Mouse (Mus musculus): ENCODE data around the gene Khsrp. TPM values are rescaled to one million over a fixed set of nuclear protein-coding genes. Genes with fewer than 3 reads are reported as not detected.
"Not testable (repeated sequence)": the region's sequence is repeated elsewhere in the genome, so short reads cannot be mapped to it uniquely, and the experiment has no call there.

Khsrp gene
- polyA plus RNA-seq, 1 experiment, result 33.6 TPM

- peaks cover 78% of the 10 kb centered on the region for H3K27me3 ChIP-seq (ENCODE audit: control insufficient read depth)
Measured at GRCm38 (mm10) chr17:57062011-57062521, 30.7 kb upstream of the Khsrp start.

GRCm38 (mm10) chr17:57061069-57061468 lies 29.7 kb upstream of the Khsrp start:
- H3K4me1 ChIP-seq (ENCODE audit: control insufficient read depth), result peaks cover 34% of the 10 kb centered on the region
- TF ChIP-seq GATA1 (IDR thresholded peaks at IDR 0.05; ENCODE audit: low read length) (no peak), TAL1 (IDR thresholded peaks at IDR 0.05; ENCODE audit: low read length) (no peak)
- peaks cover 3% of the 10 kb centered on the region; the same call in 1 of the 2 replicates for H3K36me3 ChIP-seq (ENCODE audit: control insufficient read depth)
- H3K4me3 ChIP-seq (replicated peaks), result no peak overlapping the region
- H3K27me3 ChIP-seq (ENCODE audit: control insufficient read depth), result peaks cover 76% of the 10 kb centered on the region
- no peaks in the 10 kb centered on the region; the same call in 1 of the 2 replicates for H3K9me3 ChIP-seq (ENCODE audit: control insufficient read depth, low read length)

More at GRCm38 (mm10) chr17:57062011-57062521, 30.7 kb upstream of the Khsrp start:
- no peak for TF ChIP-seq TAL1 (IDR thresholded peaks at IDR 0.05; ENCODE audit: low read length)
- TF ChIP-seq GATA1 (IDR thresholded peaks at IDR 0.05; ENCODE audit: low read length), result no peak
- H3K4me1 ChIP-seq (ENCODE audit: control insufficient read depth), result peaks cover 44% of the 10 kb centered on the region
- H3K4me3 ChIP-seq (replicated peaks), result peak overlapping the region; percentile 48
- H3K36me3 ChIP-seq (ENCODE audit: control insufficient read depth), result peaks cover 3% of the 10 kb centered on the region; the same call in 1 of the 2 replicates
- no peaks in the 10 kb centered on the region; the same call in 1 of the 2 replicates for H3K9me3 ChIP-seq (ENCODE audit: control insufficient read depth, low read length)

DNA sequence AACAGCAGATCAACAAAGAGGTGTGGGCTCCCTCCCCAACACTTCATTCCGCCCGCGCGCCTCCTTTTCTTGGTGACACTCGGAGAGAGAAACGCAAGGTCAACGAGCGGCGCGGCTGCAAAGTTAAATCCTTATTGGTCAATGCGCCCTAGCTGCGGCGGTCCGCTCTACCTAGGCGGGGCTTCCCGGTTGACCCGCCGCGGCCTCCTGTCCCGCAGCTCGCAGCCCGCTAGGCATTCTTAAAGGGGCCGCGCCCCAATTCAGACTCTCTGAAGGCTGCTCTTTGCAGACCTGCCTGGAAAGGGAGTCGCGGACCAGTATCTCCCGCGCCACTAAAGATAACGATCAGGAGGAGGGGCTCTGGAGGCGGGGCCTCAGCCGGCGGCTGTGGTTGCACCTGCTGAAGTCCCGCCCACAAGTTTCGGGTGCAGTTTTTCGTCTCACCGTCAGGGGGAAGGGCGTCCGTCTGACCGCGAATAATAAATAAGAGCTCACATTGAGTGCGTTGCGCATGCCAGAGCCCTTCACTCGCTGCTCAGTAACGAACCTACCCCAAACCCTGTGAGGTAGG lies 29.0 kb upstream of the Khsrp start:
- Histone ChIP-seq H3K27me3 (ENCODE audit: control insufficient read depth) (peaks cover 74% of the 10 kb centered on the region), H3K36me3 (ENCODE audit: control insufficient read depth) (peaks cover 2% of the 10 kb centered on the region; the same call in 1 of the 2 replicates), H3K9me3 (ENCODE audit: control insufficient read depth, low read length) (no peaks in the 10 kb centered on the region; the same call in 1 of the 2 replicates), H3K4me3 (replicated peaks) (peak overlapping the region; percentile 63), H3K4me1 (ENCODE audit: control insufficient read depth) (peaks cover 32% of the 10 kb centered on the region)
- no peak for TF ChIP-seq TAL1 (IDR thresholded peaks at IDR 0.05; ENCODE audit: low read length)
- peak; percentile 63 for TF ChIP-seq GATA1 (IDR thresholded peaks at IDR 0.05; ENCODE audit: low read length)

GRCm38 (mm10) chr17:57059486-57059977 lies 28.2 kb upstream of the Khsrp start, which contains the start of gene Slc25a23:
Gene Slc25a23, minus strand, starts transcription at chr17:57059863.
- Histone ChIP-seq H3K4me3 (replicated peaks) (peak within 1 kb of the TSS; percentile 63), H3K4me1 (ENCODE audit: control insufficient read depth) (peaks cover 30% of the 10 kb centered on the region), H3K36me3 (ENCODE audit: control insufficient read depth) (peaks cover 3% of the 10 kb centered on the region; the same call in 1 of the 2 replicates), H3K27me3 (ENCODE audit: control insufficient read depth) (peaks cover 67% of the 10 kb centered on the region), H3K9me3 (ENCODE audit: control insufficient read depth, low read length) (no peaks in the 10 kb centered on the region; the same call in 1 of the 2 replicates)
- TF ChIP-seq GATA1 (IDR thresholded peaks at IDR 0.05; ENCODE audit: low read length) (no peak), TAL1 (IDR thresholded peaks at IDR 0.05; ENCODE audit: low read length) (no peak)

DNA sequence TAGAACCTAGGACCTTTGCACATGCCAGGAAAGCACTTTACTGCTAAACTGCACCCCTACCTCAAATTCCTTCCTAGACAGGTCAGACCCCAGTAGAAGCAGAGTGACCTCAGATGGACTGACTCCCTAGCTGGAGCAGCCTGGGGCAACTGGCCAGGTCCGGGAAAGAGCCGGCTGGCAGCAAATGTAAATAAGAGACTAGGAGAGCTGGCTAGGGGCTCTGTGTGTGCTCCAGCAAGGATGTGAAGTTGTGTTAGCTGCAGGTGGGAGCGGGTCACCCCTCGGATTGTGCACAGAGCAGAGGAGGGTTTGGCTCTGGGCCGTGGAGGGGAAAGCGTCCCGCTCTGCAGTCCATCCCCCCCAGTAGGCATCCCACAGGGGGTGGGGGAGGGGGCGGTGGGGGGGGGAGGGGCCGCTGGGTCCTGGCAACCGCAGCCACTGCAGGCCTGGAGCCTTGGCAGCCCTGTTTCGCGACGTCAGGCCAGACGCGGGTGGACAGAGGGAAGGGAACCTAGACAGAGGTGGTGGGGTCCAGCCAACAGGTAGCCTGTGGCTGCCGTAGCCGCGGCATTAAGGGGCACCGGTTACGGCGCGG lies 27.7 kb upstream of the Khsrp start, which contains the start of gene Crb3:
Gene Crb3, plus strand, starts transcription at position 215 of the 595 bp plus-strand sequence.
- no peaks in the 10 kb centered on the region; the same call in 1 of the 2 replicates for H3K9me3 ChIP-seq (ENCODE audit: control insufficient read depth, low read length)
- TF ChIP-seq TAL1 (IDR thresholded peaks at IDR 0.05; ENCODE audit: low read length), result no peak
- no peak for TF ChIP-seq GATA1 (IDR thresholded peaks at IDR 0.05; ENCODE audit: low read length)
- peaks cover 30% of the 10 kb centered on the region for H3K4me1 ChIP-seq (ENCODE audit: control insufficient read depth)
- peak within 1 kb of the TSS; percentile 63 for H3K4me3 ChIP-seq (replicated peaks)
- H3K27me3 ChIP-seq (ENCODE audit: control insufficient read depth), result peaks cover 62% of the 10 kb centered on the region
- H3K36me3 ChIP-seq (ENCODE audit: control insufficient read depth), result peaks cover 3% of the 10 kb centered on the region; the same call in 1 of the 2 replicates

DNA sequence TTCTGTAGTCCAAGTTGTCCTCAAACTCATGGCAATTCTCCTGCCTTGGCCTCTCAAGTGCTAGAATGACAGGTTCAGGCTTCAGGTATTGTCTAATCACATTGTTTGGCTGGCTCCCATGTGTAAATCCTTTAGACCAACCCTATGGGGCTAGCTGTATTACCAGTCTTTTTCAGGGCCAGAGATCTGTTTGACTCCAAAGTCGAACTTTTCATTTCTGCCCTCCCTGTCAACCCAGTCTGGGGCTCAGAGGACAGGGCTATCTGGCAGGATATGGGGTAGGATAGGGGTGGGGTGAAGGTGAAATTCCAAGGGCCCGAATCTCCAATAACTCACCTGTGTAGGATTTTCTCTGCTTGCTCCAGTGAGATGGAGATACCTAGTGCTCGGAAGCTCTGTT lies 24.9 kb upstream of the Khsrp start:
- TF ChIP-seq GATA1 (IDR thresholded peaks at IDR 0.05; ENCODE audit: low read length) (no peak), TAL1 (IDR thresholded peaks at IDR 0.05; ENCODE audit: low read length) (no peak)
- Histone ChIP-seq H3K36me3 (ENCODE audit: control insufficient read depth) (peaks cover 10% of the 10 kb centered on the region; the same call in 1 of the 2 replicates), H3K4me3 (replicated peaks) (no peak overlapping the region), H3K9me3 (ENCODE audit: control insufficient read depth, low read length) (no peaks in the 10 kb centered on the region), H3K4me1 (ENCODE audit: control insufficient read depth) (peaks cover 20% of the 10 kb centered on the region), H3K27me3 (ENCODE audit: control insufficient read depth) (peaks cover 37% of the 10 kb centered on the region)

- peaks cover 12% of the 10 kb centered on the region; the same call in 1 of the 2 replicates for H3K36me3 ChIP-seq (ENCODE audit: control insufficient read depth)
- H3K4me3 ChIP-seq (replicated peaks); H3K9me3 ChIP-seq (ENCODE audit: control insufficient read depth, low read length); H3K27me3 ChIP-seq (ENCODE audit: control insufficient read depth); H3K4me1 ChIP-seq (ENCODE audit: control insufficient read depth): not testable (repeated sequence)
Measured at GRCm38 (mm10) chr17:57051679-57052078, 20.4 kb upstream of the Khsrp start.

DNA sequence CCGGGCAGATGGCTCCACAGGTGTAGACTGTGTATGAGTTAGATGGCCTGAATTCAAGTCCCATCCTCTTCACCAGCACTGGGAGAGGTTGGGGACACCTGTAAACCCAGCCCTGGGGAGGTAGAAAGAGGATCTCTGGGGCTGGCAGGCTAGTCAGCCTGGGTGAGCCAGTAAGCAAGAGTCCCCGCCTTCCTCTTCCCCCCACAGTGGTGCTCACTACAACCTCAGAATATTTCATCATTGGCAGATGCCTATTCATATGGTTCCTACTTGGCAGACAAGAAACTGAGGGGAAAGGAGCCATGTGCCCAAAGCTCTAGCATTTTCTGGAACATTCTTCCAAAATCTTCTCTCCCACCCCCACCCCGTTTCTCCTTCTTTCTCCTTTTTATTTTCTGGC lies 17.5 kb upstream of the Khsrp start:
- Histone ChIP-seq H3K9me3 (ENCODE audit: control insufficient read depth, low read length) (no peaks in the 10 kb centered on the region), H3K4me3 (replicated peaks) (no peak overlapping the region), H3K4me1 (ENCODE audit: control insufficient read depth) (peaks cover 4% of the 10 kb centered on the region; the same call in 1 of the 2 replicates), H3K36me3 (ENCODE audit: control insufficient read depth) (peaks cover 9% of the 10 kb centered on the region; the same call in 1 of the 2 replicates), H3K27me3 (ENCODE audit: control insufficient read depth) (no peaks in the 10 kb centered on the region)
- TF ChIP-seq TAL1 (IDR thresholded peaks at IDR 0.05; ENCODE audit: low read length), result no peak
- TF ChIP-seq GATA1 (IDR thresholded peaks at IDR 0.05; ENCODE audit: low read length), result no peak

DNA sequence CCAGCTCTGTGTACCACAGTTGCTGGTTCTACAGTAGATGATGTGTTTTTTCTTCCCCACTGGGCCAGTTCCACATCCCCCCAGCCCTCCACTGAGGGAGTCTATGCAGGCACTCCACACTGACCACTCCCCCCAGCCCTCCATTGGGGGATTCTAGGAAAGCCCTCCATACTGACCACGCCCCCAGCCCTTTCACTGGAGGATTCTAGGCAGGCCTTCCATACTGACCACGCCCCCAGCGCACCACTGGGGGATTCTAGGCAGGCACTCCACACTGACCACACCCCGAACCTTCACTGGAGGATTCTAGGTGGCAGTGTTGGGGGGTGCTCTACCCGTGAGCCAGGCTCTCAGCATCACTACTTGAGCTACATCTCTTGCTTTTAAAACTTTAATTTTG lies 16.1 kb upstream of the Khsrp start:
- TF ChIP-seq TAL1 (IDR thresholded peaks at IDR 0.05; ENCODE audit: low read length) (no peak), GATA1 (IDR thresholded peaks at IDR 0.05; ENCODE audit: low read length) (no peak)
- no peaks in the 10 kb centered on the region for H3K9me3 ChIP-seq (ENCODE audit: control insufficient read depth, low read length)
- H3K4me1 ChIP-seq (ENCODE audit: control insufficient read depth), result peaks cover 4% of the 10 kb centered on the region; the same call in 1 of the 2 replicates
- H3K36me3 ChIP-seq (ENCODE audit: control insufficient read depth), result peaks cover 2% of the 10 kb centered on the region; the same call in 1 of the 2 replicates
- H3K27me3 ChIP-seq (ENCODE audit: control insufficient read depth), result no peaks in the 10 kb centered on the region; the same call in 1 of the 2 replicates
- H3K4me3 ChIP-seq (replicated peaks), result no peak overlapping the region

Data from erythroblast, embryonic 14.5 days (primary cell).